Mouse (Mus musculus): ENCODE results near the gene Slc6a17. TPM values are rescaled to one million over a fixed set of nuclear protein-coding genes. Genes with fewer than 3 reads are reported as not detected.
A peak's percentile ranks its signal among the peaks of the same experiment; 100 is the strongest.

Slc6a17 gene
- total RNA-seq, 2 experiments from 2014 or later = 369 to 419 TPM

- intact Hi-C loops (cut with DNase I) = no loop called here
Measured at GRCm38 (mm10) chr3:107459196-107459772, 58.5 kb downstream of the Slc6a17 start, which contains the start of gene Kcnc4. Gene Kcnc4, minus strand, starts transcription at chr3:107459552.

DNA sequence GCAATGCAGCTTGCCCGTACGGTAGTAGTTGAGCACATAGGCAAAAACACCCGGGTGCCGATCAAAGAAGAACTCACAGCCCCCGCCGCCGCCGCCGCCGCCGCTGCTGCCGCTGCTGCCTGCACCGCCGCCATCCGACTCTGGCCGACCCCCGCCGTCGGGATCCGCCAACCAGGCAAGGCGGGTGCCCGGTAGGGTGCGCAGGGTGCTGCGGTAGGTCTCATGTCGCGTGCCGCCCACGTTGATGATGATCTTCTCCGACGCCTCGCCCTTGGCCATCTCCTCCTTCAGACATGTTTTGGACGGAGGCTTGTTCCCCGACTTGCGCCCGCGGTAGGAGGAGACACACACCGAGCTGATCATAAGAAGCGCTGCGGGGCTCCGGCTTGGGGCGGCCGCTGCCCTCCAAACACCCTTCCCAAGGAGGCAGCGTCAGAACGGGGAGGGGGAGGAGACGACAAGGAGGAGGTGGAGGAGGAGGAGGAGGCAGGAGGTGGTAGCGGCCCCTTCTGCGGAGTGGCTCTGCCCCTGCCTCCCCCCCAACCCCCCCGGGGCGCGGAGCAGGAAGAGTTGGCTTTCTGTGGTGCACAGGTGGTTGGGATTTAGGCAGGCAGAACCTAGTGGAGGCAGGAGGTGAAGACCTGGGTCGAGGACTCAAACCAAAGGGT lies 59.2 kb downstream of the Slc6a17 start:
- H3K4me3 ChIP-seq = peak overlapping the region; percentile 70
- TF ChIP-seq CTCF (IDR thresholded peaks at IDR 0.05) = no peak; the same call in 1 of the 2 replicates
- intact Hi-C loops (cut with DNase I) = no loop called here
- peak overlapping the region; percentile 89 for H3K27ac ChIP-seq
- peak in 1 of 2 experiments; percentile 69 for DNase-seq (ENCODE audit: extremely low spot score in 1 of 2, low spot score in 2 of 2)

More at GRCm38 (mm10) chr3:107459196-107459772, 58.5 kb downstream of the Slc6a17 start, which contains the start of gene Kcnc4:
- TF ChIP-seq CTCF (IDR thresholded peaks at IDR 0.05) = no peak
- peak within 1 kb of the TSS; percentile 70 for H3K4me3 ChIP-seq
- DNase-seq (ENCODE audit: extremely low spot score in 1 of 2, low spot score in 2 of 2) = peak in 1 of 2 experiments; percentile 52
- peak within 1 kb of the TSS; percentile 89 for H3K27ac ChIP-seq

- peak overlapping the region; percentile 89 for H3K27ac ChIP-seq
- no peak for TF ChIP-seq CTCF (IDR thresholded peaks at IDR 0.05)
- intact Hi-C loops (cut with DNase I) = no loop called here
- H3K4me3 ChIP-seq = peak overlapping the region; percentile 70
- DNase-seq (ENCODE audit: extremely low spot score in 1 of 2, low spot score in 2 of 2) = peak in 1 of 2 experiments; percentile 54
Measured at GRCm38 (mm10) chr3:107458104-107458503, 59.7 kb downstream of the Slc6a17 start.

- no peak for DNase-seq (ENCODE audit: extremely low spot score in 1 of 2, low spot score in 2 of 2)
- no peak overlapping the region for H3K27ac ChIP-seq
- no peak for TF ChIP-seq CTCF (IDR thresholded peaks at IDR 0.05)
- H3K4me3 ChIP-seq = no peak overlapping the region
- intact Hi-C loops (cut with DNase I) = no loop called here
Measured at GRCm38 (mm10) chr3:107454280-107454679, 63.5 kb downstream of the Slc6a17 start.

- no peak for TF ChIP-seq CTCF (IDR thresholded peaks at IDR 0.05)
Measured at GRCm38 (mm10) chr3:107446822-107447221, 71.0 kb downstream of the Slc6a17 start.

GRCm38 (mm10) chr3:107443866-107444265 lies 74.0 kb downstream of the Slc6a17 start:
- no peak for TF ChIP-seq CTCF (IDR thresholded peaks at IDR 0.05)
- H3K27ac ChIP-seq = peak overlapping the region; percentile 20; the same call in 1 of the 2 replicates
- no peak for DNase-seq (ENCODE audit: extremely low spot score in 1 of 2, low spot score in 2 of 2)
- intact Hi-C loops (cut with DNase I) = no loop called here
- H3K4me3 ChIP-seq = no peak overlapping the region

More at GRCm38 (mm10) chr3:107446822-107447221, 71.0 kb downstream of the Slc6a17 start:
- intact Hi-C loops (cut with DNase I) = no loop called here
- H3K4me3 ChIP-seq = no peak overlapping the region
- no peak for DNase-seq (ENCODE audit: extremely low spot score in 1 of 2, low spot score in 2 of 2)
- no peak overlapping the region for H3K27ac ChIP-seq

- no peak for TF ChIP-seq CTCF (IDR thresholded peaks at IDR 0.05)
- intact Hi-C loops (cut with DNase I) = no loop called here
- peak; percentile 72 to 76 for DNase-seq (ENCODE audit: extremely low spot score in 1 of 2, low spot score in 2 of 2)
- peak overlapping the region; percentile 85 for H3K27ac ChIP-seq
- H3K4me3 ChIP-seq = no peak overlapping the region
Measured at GRCm38 (mm10) chr3:107442191-107442590, 75.6 kb downstream of the Slc6a17 start.

DNA sequence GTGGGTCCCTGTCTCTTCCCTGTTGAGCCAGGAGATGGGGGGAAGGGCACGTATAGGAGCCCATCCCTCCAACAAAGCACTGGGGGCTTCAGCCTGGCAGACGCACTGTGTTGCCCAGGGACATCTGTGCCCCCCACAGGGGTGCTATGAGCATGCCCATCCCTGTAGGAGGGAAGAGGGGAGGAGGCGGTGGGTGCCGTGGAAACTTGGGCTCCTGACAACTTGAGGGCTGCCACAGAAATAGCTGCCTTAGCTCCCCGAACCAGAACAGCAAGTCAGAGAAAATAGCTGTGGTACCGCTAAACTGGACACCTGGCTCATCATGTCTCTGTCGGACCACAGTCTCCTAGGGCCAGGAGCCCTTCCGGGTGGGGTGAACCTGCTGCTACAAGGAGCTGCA lies 76.5 kb downstream of the Slc6a17 start:
- Histone ChIP-seq H3K27ac (peak overlapping the region; percentile 85), H3K4me3 (no peak overlapping the region)
- DNase-seq (ENCODE audit: extremely low spot score in 1 of 2, low spot score in 2 of 2) = peak in 1 of 2 experiments; percentile 40
- no peak for TF ChIP-seq CTCF (IDR thresholded peaks at IDR 0.05)
- intact Hi-C loops (cut with DNase I) = no loop called here

DNA sequence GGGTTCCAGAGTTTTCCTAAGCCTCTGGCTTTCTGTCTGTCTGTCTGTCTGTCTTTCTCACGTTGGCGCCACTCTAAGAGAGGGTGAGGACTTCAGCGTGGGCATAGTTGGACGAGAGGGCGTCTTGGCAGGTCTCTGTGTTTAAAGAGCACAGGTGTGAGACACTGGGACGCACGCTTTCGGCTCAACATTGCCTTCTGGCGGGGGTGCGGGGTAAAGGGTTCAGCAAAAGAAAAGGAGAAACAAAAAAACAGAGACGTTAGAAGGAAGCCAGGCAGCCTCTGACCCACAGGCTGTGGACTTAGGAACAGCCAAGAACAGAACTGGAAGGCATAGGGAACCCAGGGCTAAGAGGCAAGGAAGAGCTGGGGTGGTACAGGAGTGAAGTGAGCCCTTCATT lies 78.5 kb downstream of the Slc6a17 start:
- Histone ChIP-seq H3K27ac (no peak overlapping the region), H3K4me3 (no peak overlapping the region)
- TF ChIP-seq CTCF (IDR thresholded peaks at IDR 0.05) = no peak
- intact Hi-C loops (cut with DNase I) = no loop called here
- DNase-seq (ENCODE audit: extremely low spot score in 1 of 2, low spot score in 2 of 2) = no peak

DNA sequence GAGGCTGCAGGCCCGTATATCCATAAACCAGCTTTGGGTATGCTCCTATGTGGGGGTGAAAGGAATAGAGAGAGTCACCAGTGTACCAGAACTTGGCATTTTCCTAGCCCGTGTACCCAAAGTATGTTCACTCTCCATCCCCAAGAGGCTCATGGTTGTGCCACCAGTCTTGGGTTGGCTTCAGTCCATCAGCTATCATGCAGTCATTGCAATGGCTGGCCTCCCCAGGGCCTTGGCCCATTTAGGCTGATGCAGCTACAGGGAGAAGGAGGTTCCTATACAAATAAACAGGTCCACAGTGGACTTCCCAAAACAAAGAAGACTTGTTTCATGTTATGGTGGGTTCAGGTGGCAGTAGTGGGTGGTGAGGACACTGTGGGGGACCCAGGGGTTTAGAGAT lies 80.2 kb downstream of the Slc6a17 start:
- intact Hi-C loops (cut with DNase I) = no loop called here

GRCm38 (mm10) chr3:107436434-107436833 lies 81.4 kb downstream of the Slc6a17 start:
- H3K27ac ChIP-seq = no peak overlapping the region
- DNase-seq (ENCODE audit: extremely low spot score in 1 of 2, low spot score in 2 of 2) = no peak
- no peak for TF ChIP-seq CTCF (IDR thresholded peaks at IDR 0.05)
- H3K4me3 ChIP-seq = no peak overlapping the region
- intact Hi-C loops (cut with DNase I) = no loop called here

More for the DNA sequence above, 80.2 kb downstream of the Slc6a17 start:
- Histone ChIP-seq H3K27ac (no peak overlapping the region), H3K4me3 (no peak overlapping the region)
- DNase-seq (ENCODE audit: extremely low spot score in 1 of 2, low spot score in 2 of 2) = no peak
- no peak for TF ChIP-seq CTCF (IDR thresholded peaks at IDR 0.05)

DNA sequence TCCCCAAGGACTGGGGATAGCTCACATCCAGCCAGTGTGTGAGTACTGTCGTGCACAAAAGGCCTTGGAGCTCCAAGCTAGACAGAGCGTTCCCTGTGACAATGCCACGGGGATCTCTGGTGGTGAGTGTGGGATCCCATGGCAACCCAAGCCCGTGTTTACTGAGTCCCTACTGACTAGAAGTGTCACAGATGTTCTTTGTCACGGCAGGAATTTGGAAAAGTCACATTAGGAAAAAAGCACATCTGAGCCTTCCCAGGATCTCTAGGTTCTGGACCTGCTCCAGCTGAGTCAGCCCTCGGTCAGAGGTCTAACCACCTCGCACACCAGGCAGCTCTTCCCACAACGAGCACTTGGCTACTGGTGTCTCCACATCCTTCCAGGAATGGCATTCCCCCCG lies 84.2 kb downstream of the Slc6a17 start:
- no peak for DNase-seq (ENCODE audit: extremely low spot score in 1 of 2, low spot score in 2 of 2)
- intact Hi-C loops (cut with DNase I) = no loop called here
- H3K27ac ChIP-seq = no peak overlapping the region
- no peak overlapping the region for H3K4me3 ChIP-seq
- no peak for TF ChIP-seq CTCF (IDR thresholded peaks at IDR 0.05)

All from left cerebral cortex, adult 2 months (tissue).